8 mouse cellular contexts compared by ENCODE assay signal in the genomic region with DNA sequence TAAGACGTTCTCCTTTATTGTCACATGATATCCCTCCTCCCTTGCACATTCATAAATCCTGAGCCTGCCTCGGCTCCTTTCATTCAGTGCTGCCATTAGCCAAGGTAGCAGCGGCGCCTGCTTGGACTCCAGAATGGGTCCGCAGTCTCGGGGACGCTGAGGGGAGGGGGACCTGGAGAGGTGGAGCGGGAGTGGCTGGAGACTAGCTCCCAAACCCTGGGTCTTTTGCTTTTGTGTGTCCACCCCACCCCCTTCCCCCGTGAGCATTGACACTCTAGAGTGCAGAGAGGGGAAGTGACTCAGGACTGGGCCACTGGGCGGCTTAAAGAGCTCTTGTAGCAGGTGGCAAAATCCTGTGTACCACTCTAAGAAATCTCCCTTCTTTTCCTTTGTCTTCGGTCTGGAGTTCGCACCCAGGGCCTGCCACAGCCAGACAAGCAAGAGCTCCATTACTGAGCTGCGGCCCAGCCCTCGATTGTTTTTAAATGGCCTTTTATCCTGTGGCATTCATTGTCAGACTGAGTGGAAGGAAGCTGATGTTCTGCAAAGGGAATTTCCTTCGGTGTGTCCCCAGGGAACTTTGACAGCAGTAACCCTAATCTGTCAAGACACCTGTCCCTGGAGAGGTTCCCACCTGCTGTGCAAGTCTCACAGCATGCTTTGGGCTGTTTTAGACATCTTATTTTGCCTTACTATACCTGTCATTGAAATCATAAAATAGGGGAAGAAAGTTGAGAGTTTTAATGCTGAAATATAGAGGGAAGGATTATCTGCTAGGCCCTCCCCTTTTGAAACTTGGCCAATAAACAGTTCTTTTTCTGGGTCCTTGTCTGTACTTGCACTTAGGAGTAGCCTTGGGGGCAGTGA. TPM values are rescaled to one million over a fixed set of nuclear protein-coding genes. Genes with fewer than 3 reads are reported as not detected.
DNase-seq lines count a peak whose midpoint lies in the region; ATAC-seq lines count a peak whose summit lies in the region.

No protein-coding gene starts in this region.

- peak overlapping the region; percentile 96 for H3K27ac ChIP-seq in hindbrain, embryonic 14.5 days
- H3K27ac ChIP-seq in limb, embryonic 15.5 days, result peak overlapping the region; percentile 96
- peak overlapping the region; percentile 93 for H3K27ac ChIP-seq in midbrain, embryonic 15.5 days
- peak overlapping the region; percentile 98 for H3K27ac ChIP-seq in stomach, embryonic 14.5 days (ENCODE audit: low read length)

- H3K4me2 ChIP-seq in hindbrain, embryonic 14.5 days (replicated peaks), result peak overlapping the region; percentile 51
- peak overlapping the region; percentile 68 for H3K4me2 ChIP-seq in limb, embryonic 15.5 days
- H3K4me2 ChIP-seq in midbrain, embryonic 15.5 days, result peak overlapping the region; percentile 69
- H3K4me2 ChIP-seq in stomach, embryonic 14.5 days (replicated peaks; ENCODE audit: low read depth, low read length), result peak overlapping the region; percentile 63

- no peaks in the 10 kb centered on the region for H3K36me3 ChIP-seq in hindbrain, embryonic 14.5 days (replicated peaks; ENCODE audit: control insufficient read depth, insufficient read depth)
- H3K36me3 ChIP-seq in limb, embryonic 15.5 days, result no peaks in the 10 kb centered on the region
- no peaks in the 10 kb centered on the region for H3K36me3 ChIP-seq in midbrain, embryonic 15.5 days (replicated peaks)
- H3K36me3 ChIP-seq in stomach, embryonic 14.5 days (ENCODE audit: control insufficient read depth, insufficient read depth, low read length), result no peaks in the 10 kb centered on the region

- peaks cover 17% of the 10 kb centered on the region for H3K4me1 ChIP-seq in hindbrain, embryonic 14.5 days (replicated peaks; ENCODE audit: control insufficient read depth, insufficient read depth, low read length)
- H3K4me1 ChIP-seq in limb, embryonic 15.5 days, result peaks cover 10% of the 10 kb centered on the region
- H3K4me1 ChIP-seq in midbrain, embryonic 15.5 days, result peaks cover 26% of the 10 kb centered on the region
- peaks cover 22% of the 10 kb centered on the region for H3K4me1 ChIP-seq in stomach, embryonic 14.5 days (ENCODE audit: control insufficient read depth, insufficient read depth, low read length)

- H3K9me3 ChIP-seq in hindbrain, embryonic 14.5 days (ENCODE audit: control insufficient read depth, low read length), result no peaks in the 10 kb centered on the region
- no peaks in the 10 kb centered on the region for H3K9me3 ChIP-seq in limb, embryonic 15.5 days
- H3K9me3 ChIP-seq in midbrain, embryonic 15.5 days, result no peaks in the 10 kb centered on the region
- no peaks in the 10 kb centered on the region for H3K9me3 ChIP-seq in stomach, embryonic 14.5 days (ENCODE audit: control insufficient read depth, low read depth, low read length)

- ATAC-seq in hindbrain, embryonic 14.5 days (ENCODE audit: low FRiP score), result peak; percentile 58
- ATAC-seq in limb, embryonic 15.5 days (ENCODE audit: insufficient number of reproducible peaks, low FRiP score, low TSS enrichment, low read depth), result no peak
- peak; percentile 74 for ATAC-seq in midbrain, embryonic 15.5 days (replicated peaks)
- peak; percentile 26; the same call in 1 of the 2 replicates for ATAC-seq in stomach, embryonic 14.5 days (ENCODE audit: insufficient number of reproducible peaks, insufficient read depth, low FRiP score, low read depth)

- peak overlapping the region; percentile 88 for H3K4me3 ChIP-seq in hindbrain, embryonic 14.5 days (replicated peaks; ENCODE audit: low read length)
- peak overlapping the region; percentile 92 for H3K4me3 ChIP-seq in limb, embryonic 15.5 days
- peak overlapping the region; percentile 56 for H3K4me3 ChIP-seq in midbrain, embryonic 15.5 days
- peak overlapping the region; percentile 91 for H3K4me3 ChIP-seq in stomach, embryonic 14.5 days (ENCODE audit: low read depth, low read length)

- no peaks in the 10 kb centered on the region for H3K27me3 ChIP-seq in hindbrain, embryonic 14.5 days (ENCODE audit: control insufficient read depth, insufficient read depth, low read length)
- H3K27me3 ChIP-seq in limb, embryonic 15.5 days, result no peaks in the 10 kb centered on the region
- H3K27me3 ChIP-seq in midbrain, embryonic 15.5 days (replicated peaks), result no peaks in the 10 kb centered on the region
- H3K27me3 ChIP-seq in stomach, embryonic 14.5 days (ENCODE audit: control insufficient read depth, insufficient read depth, low read length), result no peaks in the 10 kb centered on the region

- peak overlapping the region; percentile 95 for H3K9ac ChIP-seq in hindbrain, embryonic 14.5 days
- H3K9ac ChIP-seq in limb, embryonic 15.5 days, result peak overlapping the region; percentile 15
- peak overlapping the region; percentile 83 for H3K9ac ChIP-seq in midbrain, embryonic 15.5 days
- H3K9ac ChIP-seq in stomach, embryonic 14.5 days (replicated peaks; ENCODE audit: low read depth, low read length), result peak overlapping the region; percentile 90; the same call in 1 of the 2 replicates

- peak; percentile 49 for DNase-seq in urinary bladder, postnatal 14 days (ENCODE audit: low spot score)
- DNase-seq in urinary bladder, postnatal 25 days (ENCODE audit: low spot score), result no peak
- DNase-seq in cerebellum, postnatal 10 days, result peak; percentile 80 to 81
- DNase-seq in frontal cortex, postnatal 10 days (ENCODE audit: low spot score in 2 of 2), result peak; percentile 57 to 63
- peak; percentile 73 for DNase-seq in hindbrain, embryonic 14.5 days (ENCODE audit: low spot score)

- under 1% methylated on average over 15 of the region's 15 CpGs for WGBS in hindbrain, embryonic 14.5 days
- 7% methylated on average over 15 of the region's 15 CpGs for WGBS in limb, embryonic 15.5 days
- WGBS in midbrain, embryonic 15.5 days, result under 1% methylated on average over 15 of the region's 15 CpGs
- 9% methylated on average over 15 of the region's 15 CpGs for WGBS in stomach, embryonic 14.5 days

RNA-seq across cellular contexts. Expression of a gene that starts 2.0 kb away (rescaled TPM):
- 6.4 and 8.0 TPM in 2 replicates for polyA plus RNA-seq in hindbrain, embryonic 14.5 days (2014; fragmentation: Nextera tagmentation; extraction: Ambion mirVana)
- 7.1 and 8.9 TPM in 2 replicates for polyA plus RNA-seq in limb, embryonic 15.5 days (2015; fragmentation: Nextera tagmentation; extraction: Ambion mirVana)
- polyA plus RNA-seq in midbrain, embryonic 15.5 days (2015; fragmentation: Nextera tagmentation; extraction: Ambion mirVana), result 6.1 and 6.2 TPM in 2 replicates
- 7.9 and 9.6 TPM in 2 replicates for polyA plus RNA-seq in stomach, embryonic 14.5 days (2014; fragmentation: Nextera tagmentation; extraction: Ambion mirVana)

Comparison
In these comparisons a context has a peak if more than half of its experiments do, and no peak if none do; other contexts are left out.
1. H3K9ac ChIP-seq: peak in every context shown above with its lines; median percentile 95 in hindbrain, embryonic 14.5 days; 90 in stomach, embryonic 14.5 days; 83 in midbrain, embryonic 15.5 days; 15 in limb, embryonic 15.5 days.